8 mouse cellular contexts compared by ENCODE assay signal in the genomic region with DNA sequence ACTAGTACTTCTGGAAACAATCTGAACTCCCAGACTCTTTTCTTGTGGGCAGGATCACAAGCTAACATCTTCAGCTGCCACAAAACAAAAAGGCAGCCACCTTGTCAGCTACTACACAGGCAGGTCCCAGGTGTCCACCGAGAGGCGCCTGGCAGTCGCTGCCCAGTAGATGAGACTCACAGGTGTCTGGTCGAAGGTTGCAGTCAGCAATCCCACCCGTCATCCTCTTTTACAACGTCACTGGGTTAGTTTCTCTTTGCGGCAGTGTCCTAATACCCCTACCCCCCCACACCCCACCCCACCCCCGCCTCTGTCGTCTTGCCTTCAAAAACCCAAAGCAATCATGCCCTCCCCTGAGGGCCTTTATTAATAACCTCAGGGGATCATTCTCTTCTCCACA. TPM values are rescaled to one million over a fixed set of nuclear protein-coding genes. Genes with fewer than 3 reads are reported as not detected.
DNase-seq lines count a peak whose midpoint lies in the region; ATAC-seq and TF ChIP-seq lines count a peak whose summit lies in the region.

No protein-coding gene starts in this region.

- H3K4me3 ChIP-seq in heart, adult 2 months: peak overlapping the region; percentile 92
- peak overlapping the region; percentile 80 for H3K4me3 ChIP-seq in liver, embryonic 12.5 days

- H3K36me3 ChIP-seq in heart, adult 2 months (ENCODE audit: control insufficient read depth, insufficient read depth, low read length): no peaks in the 10 kb centered on the region
- no peaks in the 10 kb centered on the region for H3K36me3 ChIP-seq in liver, embryonic 12.5 days

- no peak for TF ChIP-seq POLR2A in heart, adult 2 months (IDR thresholded peaks at IDR 0.05; ENCODE audit: insufficient read depth, low read depth, low read length)

- peak overlapping the region; percentile 77 for H3K9ac ChIP-seq in heart, adult 2 months (ENCODE audit: low read depth, low read length)
- peak overlapping the region; percentile 82 for H3K9ac ChIP-seq in liver, embryonic 12.5 days

- intact Hi-C loops in heart, adult 2 months (cut with DNase I): loop anchor here (1.0 to 2.0 kb wide), 2 partner anchors 20 to 197 kb away; no protein-coding TSS in a partner anchor
- intact Hi-C loops in left cerebral cortex, postnatal 14 days (cut with DNase I): loop anchor here (10.0 kb wide), 1 partner anchor 119 kb away; a partner anchor contains a TSS

- H3K27ac ChIP-seq in heart, adult 2 months: peak overlapping the region; percentile 93
- H3K27ac ChIP-seq in liver, embryonic 12.5 days: peak overlapping the region; percentile 81

- peaks cover 3% of the 10 kb centered on the region for H3K4me1 ChIP-seq in heart, adult 2 months (ENCODE audit: control insufficient read depth, insufficient read depth, low read length)
- H3K4me1 ChIP-seq in liver, embryonic 12.5 days: peaks cover 25% of the 10 kb centered on the region

- no peak for TF ChIP-seq CTCF in heart, adult 2 months (IDR thresholded peaks at IDR 0.05)

- peak overlapping the region; percentile 93 for H3K4me2 ChIP-seq in liver, embryonic 12.5 days

- H3K9me3 ChIP-seq in liver, embryonic 12.5 days (replicated peaks): no peaks in the 10 kb centered on the region

- no peak for TF ChIP-seq EP300 in heart, adult 2 months (IDR thresholded peaks at IDR 0.05; ENCODE audit: insufficient read depth, low read depth, low read length)

- ATAC-seq in hematopoietic stem cell, adult 5-6 weeks (replicated peaks in 1 of 2; ENCODE audit: insufficient read depth in 1 of 2, low FRiP score in 2 of 2, low TSS enrichment in 1 of 2, low read depth in 1 of 2, poor library complexity in 2 of 2, severe bottlenecking in 2 of 2): peak; percentile 9 to 30; a peak in 2 of 4 replicates
- ATAC-seq in liver, embryonic 12.5 days: no peak

- H3K79me2 ChIP-seq in heart, adult 2 months (replicated peaks; ENCODE audit: control insufficient read depth, insufficient read depth, low read length): no peaks in the 10 kb centered on the region

- peak; percentile 17 to 36 for DNase-seq in heart, adult 2 months
- DNase-seq in heart, adult 8-10 months (ENCODE audit: low spot score): no peak
- peak; percentile 57 for DNase-seq in cerebellum, adult 9-10 months
- peak; percentile 23 for DNase-seq in retina, postnatal 1 day
- no peak for DNase-seq in left cerebral cortex, postnatal 14 days (ENCODE audit: low spot score in 2 of 2)
- no peak for DNase-seq in spleen, postnatal 36 days (ENCODE audit: low spot score in 2 of 2)

- 10% methylated on average over 9 of the region's 9 CpGs for WGBS in heart, adult 2 months
- 30% methylated on average over 9 of the region's 9 CpGs for WGBS in liver, embryonic 12.5 days (ENCODE audit: insufficient replicate concordance)

- H3K27me3 ChIP-seq in heart, adult 2 months (ENCODE audit: control insufficient read depth, insufficient read depth, low read length): no peaks in the 10 kb centered on the region
- no peaks in the 10 kb centered on the region for H3K27me3 ChIP-seq in liver, embryonic 12.5 days (replicated peaks)

RNA-seq across cellular contexts. Expression of a gene that starts 0.8 kb away (rescaled TPM):
- 1 to 10 TPM; 2.7 to 2.9 TPM for total RNA-seq in heart, adult 2 months (2021)
- 2.1 and 2.9 TPM in 2 replicates for polyA plus RNA-seq in heart, adult 2 months (2012; rRNA removed)
- total RNA-seq in heart, adult 8-10 months (2022): 1 to 10 TPM; 2.5 to 3.6 (median 2.6) TPM
- 2.1 and 3.4 TPM in 2 replicates for total RNA-seq in hematopoietic stem cell, adult 5-6 weeks (2017)
- 5.6 and 6.0 TPM in 2 replicates for polyA plus RNA-seq in liver, embryonic 12.5 days (2016; fragmentation: Nextera tagmentation; extraction: Ambion mirVana)
- 1 to 10 TPM; 2.8 to 3.3 TPM for total RNA-seq in left cerebral cortex, postnatal 14 days (2021)

RNA-seq across cellular contexts. Expression of a gene that starts 21.7 kb away (rescaled TPM):
- total RNA-seq in heart, adult 2 months (2021): 10 to 100 TPM; 32.7 to 34.4 TPM
- polyA plus RNA-seq in heart, adult 2 months (2012; rRNA removed): 5.6 and 11.6 TPM in 2 replicates
- 10 to 100 TPM; 27.4 to 37.6 (median 32.7) TPM for total RNA-seq in heart, adult 8-10 months (2022)
- total RNA-seq in hematopoietic stem cell, adult 5-6 weeks (2017): 173 and 207 TPM in 2 replicates
- 128 and 132 TPM in 2 replicates for polyA plus RNA-seq in liver, embryonic 12.5 days (2016; fragmentation: Nextera tagmentation; extraction: Ambion mirVana)
- total RNA-seq in left cerebral cortex, postnatal 14 days (2021): 10 to 100 TPM; 79.4 to 83.6 TPM

RNA-seq across cellular contexts. Expression of a gene that starts 34.5 kb away (rescaled TPM):
- not detected for total RNA-seq in heart, adult 2 months (2021)
- polyA plus RNA-seq in heart, adult 2 months (2012; rRNA removed): not detected in 2 replicates
- total RNA-seq in heart, adult 8-10 months (2022): not detected
- total RNA-seq in hematopoietic stem cell, adult 5-6 weeks (2017): not detected in 2 replicates
- 0.05 TPM in 1 of 2 replicates, not detected in the other for polyA plus RNA-seq in liver, embryonic 12.5 days (2016; fragmentation: Nextera tagmentation; extraction: Ambion mirVana)
- under 1 TPM; 0.62 to 0.85 TPM for total RNA-seq in left cerebral cortex, postnatal 14 days (2021)

RNA-seq across cellular contexts. Expression of a gene that starts 57.9 kb away (rescaled TPM):
- 1 to 10 TPM; 2.1 to 2.6 TPM for total RNA-seq in heart, adult 2 months (2021)
- 2.1 and 3.0 TPM in 2 replicates for polyA plus RNA-seq in heart, adult 2 months (2012; rRNA removed)
- total RNA-seq in heart, adult 8-10 months (2022): 1 to 10 TPM; 2.1 to 2.7 (median 2.4) TPM
- 4.6 and 5.8 TPM in 2 replicates for total RNA-seq in hematopoietic stem cell, adult 5-6 weeks (2017)
- 3.0 and 3.6 TPM in 2 replicates for polyA plus RNA-seq in liver, embryonic 12.5 days (2016; fragmentation: Nextera tagmentation; extraction: Ambion mirVana)
- total RNA-seq in left cerebral cortex, postnatal 14 days (2021): 10 to 100 TPM in 1 of 2 experiments, 1 to 10 TPM in 1; 9.8 to 10.6 TPM

Comparison
In these comparisons a context has a peak if more than half of its experiments do, and no peak if none do; other contexts are left out.
1. DNase-seq: peak in heart, adult 2 months (2 of 2), cerebellum, adult 9-10 months (single experiment) and retina, postnatal 1 day (single experiment); none in heart, adult 8-10 months (single experiment), left cerebral cortex, postnatal 14 days (0 of 2) and spleen, postnatal 36 days (0 of 2).